Mouse (Mus musculus) forelimb bud, embryonic 11.5 days (tissue): ENCODE measurements around the gene Znrf1.
A peak's percentile ranks its signal among the peaks of the same experiment; 100 is the strongest.
"Not testable (repeated sequence)": the region's sequence is repeated elsewhere in the genome, so short reads cannot be mapped to it uniquely, and the experiment has no call there.

ENCODE experiments used
- DNase-seq: peaks from one replicate; pipeline ENCODE4 v3.0.0-alpha.2; 2012; ENCODE audit warnings: low read depth, low spot score

Znrf1 gene

DNA sequence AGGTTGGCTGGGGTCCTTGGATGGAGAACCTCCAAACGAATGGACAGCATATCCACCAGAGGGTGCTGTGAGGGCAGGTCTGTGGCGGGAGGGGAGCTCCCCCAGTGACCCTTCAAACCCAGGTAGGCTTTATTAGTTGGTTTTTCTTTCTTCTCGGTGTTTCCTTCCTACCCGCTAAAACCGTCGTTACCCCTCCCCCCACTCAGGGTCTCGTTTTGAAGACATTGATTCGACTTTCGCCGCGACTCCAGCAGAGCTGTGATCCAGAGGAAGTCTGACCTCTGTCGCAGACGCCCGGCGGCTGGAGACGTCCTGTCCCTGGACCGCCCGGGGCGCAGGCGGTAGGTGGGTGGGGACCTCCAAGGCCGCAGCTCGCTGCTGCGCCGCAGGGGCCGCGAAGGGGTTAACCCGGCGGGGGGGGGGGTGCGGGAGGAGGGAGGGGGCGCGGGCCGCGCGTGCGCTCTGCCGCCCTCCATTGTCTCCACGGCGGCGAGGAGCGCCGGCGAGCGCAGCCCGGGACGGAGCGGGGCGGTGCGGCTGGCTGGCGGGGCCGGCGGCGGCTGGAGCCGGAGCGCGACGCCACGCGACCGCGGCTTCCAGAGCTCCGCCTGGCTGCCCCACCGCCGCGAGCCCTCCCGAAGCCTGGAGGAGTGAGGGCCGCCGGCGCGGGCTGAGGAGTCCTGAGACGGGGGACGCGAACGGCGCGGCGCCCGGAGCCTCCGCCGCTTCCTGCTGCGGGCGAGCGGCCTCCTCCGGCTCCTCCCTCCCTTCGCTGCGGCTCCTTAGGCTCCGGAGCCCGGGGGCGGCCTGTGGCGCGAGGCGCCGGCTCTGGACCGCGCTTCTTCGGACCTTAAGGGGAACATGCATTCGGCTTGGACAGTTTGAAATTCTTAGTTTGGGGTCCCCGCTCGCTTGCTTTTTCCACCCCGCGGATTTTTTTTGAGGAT is at the start of gene Znrf1:
Gene Znrf1 (plus strand): TSS at position 67 of the 947 bp plus-strand sequence.
- DNase-seq, result peak; percentile 80

DNA sequence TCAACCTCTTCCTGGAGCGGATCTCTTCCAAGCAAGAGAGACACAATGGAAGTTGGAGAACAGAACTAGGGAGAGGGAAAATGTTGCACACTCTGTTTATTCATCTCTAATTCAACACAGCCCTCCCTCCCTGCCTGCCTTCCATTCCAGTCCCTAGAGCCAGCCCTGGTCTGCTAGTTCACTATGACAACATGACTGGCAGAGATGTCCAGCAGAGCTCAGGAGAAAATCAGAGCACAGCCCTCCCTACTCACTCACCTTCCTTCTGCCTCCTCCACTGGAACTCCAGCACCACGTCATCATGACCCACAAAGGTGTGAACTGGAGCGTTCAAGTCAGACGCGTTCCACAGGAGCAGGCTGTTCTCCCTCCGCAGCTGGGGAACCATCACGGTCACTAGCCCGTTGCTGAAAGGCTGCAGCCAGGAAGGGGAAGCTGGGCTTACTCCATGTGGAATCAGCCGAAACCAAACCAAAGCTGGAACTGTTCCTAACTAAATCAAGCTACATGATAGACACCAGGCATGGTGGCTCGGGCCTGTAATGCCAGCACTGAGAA is 45.8 kb upstream of the Znrf1 start:
- no peak for DNase-seq

DNA sequence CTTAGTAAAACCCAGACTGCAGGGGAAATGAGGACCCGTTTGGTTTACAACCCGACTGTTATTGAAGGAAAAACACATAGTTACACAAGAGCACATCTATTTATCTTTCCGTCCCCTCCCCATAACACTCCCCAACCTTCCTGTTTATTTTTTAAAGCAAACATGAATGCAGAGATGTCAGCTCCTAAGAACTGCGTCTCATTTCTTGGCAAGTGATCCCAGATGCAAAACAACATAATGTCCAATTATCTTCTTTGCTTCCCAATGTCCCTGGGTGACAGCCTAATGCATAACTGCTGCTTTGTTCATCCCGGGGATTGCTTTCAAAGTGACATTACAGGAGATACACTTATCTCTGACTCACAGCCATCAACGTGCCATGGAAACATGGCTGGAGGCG is 44.7 kb upstream of the Znrf1 start:
- no peak for DNase-seq

DNA sequence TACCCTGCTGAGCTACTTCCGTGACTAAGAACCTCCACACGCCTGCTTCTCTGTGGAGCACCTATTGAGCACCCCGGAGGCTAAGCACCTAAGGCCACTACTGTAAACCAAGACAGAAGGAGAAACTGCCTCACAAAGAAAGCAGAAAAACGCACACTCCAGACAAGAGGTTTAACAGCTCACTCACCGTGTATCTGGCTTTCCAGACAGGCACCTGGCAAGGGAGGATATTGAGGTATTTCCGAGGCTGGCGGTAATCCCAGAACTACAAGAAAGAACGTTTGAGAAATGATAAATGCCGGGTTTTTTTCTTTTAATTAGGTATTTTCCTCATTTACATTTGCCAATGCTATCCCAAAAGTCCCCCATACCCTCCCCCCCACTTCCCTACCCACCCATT is 43.4 kb upstream of the Znrf1 start:
- no peak for DNase-seq

DNA sequence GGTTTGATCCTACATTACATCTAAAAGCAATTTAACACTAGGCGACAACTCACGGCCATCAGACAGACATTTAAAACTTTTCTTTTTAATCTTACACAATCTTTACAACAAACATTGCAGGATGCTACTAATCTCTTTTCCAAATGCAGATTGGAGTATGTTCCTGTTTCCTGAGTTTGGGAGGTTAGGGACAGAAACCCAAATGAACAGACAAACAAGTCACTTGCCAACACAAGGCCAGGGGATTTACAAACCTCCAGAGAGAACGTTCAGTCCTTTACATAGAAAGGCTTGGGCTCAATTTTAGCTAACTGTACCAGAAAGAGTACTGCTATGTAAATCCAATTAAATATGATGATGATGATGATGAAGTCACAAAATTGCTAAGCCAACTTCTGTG is 42.7 kb upstream of the Znrf1 start:
- no peak for DNase-seq

DNA sequence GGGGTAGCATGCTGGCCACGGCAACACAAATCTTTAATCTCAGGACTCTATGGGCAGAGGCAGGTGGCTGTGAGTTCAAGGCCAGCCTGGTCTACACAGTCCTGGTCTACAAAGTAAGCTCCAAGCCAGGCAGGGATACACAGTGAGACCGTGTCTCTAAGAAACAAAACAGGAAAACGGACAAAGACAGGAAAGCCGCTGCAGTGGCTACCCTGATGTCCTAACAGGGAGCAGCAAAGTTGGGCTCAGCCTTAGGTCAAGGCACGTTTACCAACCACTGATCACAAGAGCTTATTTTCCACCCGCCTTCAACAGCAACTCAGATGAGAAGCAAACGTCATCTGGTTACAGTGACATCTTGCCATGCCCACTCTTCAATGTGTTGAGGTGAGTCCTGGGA is 39.6 kb upstream of the Znrf1 start:
- DNase-seq, result no peak

DNA sequence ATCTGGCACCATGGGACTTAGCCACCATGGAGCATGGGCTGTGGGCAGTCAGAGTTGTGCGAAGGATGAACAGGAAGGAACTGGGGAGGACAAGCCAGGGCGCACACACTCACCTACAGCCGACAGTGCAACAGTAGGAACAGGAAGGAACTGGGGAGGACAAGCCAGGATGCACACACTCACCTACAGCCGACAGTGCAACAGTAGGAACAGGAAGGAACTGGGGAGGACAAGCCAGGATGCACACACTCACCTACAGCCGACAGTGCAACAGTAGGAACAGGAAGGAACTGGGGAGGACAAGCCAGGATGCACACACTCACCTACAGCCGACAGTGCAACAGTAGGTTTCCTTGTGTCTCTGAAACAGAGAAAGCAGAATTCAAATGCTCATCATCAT is 37.6 kb upstream of the Znrf1 start:
- not testable (repeated sequence) for DNase-seq

DNA sequence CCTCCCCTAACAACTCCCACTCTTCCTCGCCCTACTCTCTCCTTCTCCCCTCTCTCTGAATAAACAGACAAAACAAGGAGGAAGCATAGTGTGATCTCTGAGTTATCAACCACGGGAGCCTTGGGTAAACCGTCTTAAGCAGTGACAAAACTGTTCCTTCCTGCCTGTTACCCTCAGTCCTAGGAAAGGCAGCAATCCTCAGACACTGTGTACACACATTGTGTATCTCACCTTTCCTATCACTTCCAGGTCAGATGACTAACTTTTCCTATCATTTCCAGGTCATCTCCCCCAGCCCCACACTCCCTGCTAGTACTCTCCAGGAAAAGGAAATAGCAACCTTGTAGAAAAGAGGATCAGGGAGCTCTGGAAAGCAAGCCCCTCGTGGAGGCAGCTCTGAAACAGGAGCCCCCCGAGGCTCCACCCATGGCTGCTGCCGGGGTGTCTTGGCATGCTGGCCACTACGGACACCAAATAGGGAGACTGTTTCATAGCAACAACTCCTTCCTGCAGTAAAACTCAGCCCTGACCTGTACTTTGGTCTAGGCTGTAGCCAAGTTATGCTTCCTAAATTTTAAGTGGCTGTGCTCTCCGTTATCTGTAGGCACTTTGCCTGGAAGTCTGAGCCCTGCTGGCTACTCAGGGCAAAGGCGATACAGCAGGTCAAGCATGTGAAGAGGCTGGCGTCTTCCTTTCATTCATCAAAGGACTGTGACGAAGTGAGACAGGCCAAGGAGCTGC is 34.0 kb upstream of the Znrf1 start:
- DNase-seq, result no peak

DNA sequence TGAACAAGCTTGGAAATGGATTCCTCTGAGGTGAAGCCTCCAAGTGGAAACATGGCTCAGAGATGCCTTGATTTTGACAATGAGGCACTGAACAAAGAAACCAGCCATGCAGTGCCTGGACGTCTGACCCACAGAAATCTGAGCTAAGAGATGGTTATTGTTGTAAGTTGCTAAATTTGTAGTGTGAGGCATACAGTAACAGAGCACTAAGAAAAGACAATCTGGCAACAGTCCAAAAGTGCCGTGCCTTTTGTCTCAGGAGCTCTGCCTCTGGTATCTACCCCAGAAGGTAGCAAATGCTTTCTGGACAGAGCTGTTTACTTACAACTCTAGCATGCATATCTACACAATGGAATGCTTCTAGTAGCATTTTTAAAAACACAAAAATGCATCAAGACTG is 27.3 kb upstream of the Znrf1 start:
- DNase-seq, result no peak

DNA sequence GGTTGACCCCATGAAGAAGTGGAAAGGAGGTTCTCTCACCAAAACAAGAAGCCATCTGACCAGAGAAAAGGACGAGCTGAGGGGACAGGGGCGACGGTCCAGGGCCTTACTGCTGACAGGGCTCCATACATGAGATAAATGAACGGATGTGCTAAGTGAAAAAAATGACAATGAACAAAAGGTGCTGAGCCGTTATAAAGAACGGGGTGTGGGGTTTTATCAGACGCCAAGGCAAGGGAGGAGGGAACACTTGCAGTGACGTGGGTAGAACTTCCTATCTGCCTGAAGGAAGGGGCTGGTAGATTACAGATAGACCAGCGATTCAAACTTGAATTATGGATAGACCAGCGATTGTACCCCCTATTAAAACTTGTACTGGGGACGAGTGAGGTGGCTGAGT is 26.6 kb upstream of the Znrf1 start:
- no peak for DNase-seq

DNA sequence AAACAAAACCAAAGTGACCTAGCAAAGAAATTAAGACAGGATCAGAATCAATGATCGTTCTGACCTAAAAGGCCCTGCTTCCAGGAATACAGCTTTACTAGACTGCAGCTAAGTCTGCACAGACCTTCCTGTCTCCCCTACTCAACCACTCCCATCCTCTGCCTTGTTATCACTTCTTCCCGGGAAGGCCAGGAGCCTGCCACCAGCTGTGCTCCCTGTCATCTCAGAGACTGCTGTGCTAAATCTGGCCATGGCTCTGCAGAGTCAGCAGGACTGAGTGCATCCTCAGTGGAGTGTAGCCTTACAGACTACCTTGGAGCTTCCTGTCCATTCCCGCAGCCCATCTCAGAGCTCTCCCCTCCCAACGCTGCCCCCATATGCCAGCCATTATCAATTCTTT is 25.5 kb upstream of the Znrf1 start:
- DNase-seq, result no peak

DNA sequence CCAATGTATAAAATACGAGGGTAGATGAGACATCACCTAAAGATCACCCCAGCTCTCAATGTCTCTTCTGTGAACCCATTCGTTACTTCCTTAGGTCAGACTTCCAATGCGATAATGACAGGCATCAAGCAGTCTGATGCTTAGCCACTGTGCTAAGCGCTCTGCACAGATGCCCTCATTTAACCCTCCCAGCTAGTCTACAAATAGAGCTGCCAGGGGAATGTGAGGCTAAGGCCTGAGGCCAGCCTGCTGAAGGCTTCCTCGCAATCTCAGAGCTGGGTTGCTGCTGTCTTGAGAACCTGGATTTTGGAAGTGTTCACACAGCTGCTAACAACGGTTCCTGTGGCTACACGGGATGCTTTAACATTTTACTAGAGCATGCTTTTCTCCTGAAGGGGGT is 23.0 kb upstream of the Znrf1 start:
- DNase-seq, result no peak

DNA sequence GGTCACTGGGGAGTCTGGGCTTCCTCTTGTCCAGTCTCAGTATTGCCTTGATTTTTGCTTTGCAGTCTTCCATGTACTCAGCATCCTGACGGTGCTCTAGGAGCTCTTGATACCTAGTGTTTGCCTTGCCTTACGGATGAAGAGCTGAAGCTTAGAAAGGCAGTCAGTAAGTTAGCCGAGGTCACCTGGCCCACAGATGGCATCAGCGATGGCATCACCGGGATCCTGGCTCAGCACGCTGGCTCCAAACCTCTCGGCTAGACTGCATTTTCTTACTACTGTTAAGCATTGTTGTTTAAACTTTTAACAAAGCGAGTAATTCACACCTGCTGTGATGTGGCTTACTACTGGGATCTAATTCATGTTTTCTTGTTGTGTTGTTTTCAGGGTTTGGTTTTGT is 22.5 kb upstream of the Znrf1 start:
- no peak for DNase-seq

DNA sequence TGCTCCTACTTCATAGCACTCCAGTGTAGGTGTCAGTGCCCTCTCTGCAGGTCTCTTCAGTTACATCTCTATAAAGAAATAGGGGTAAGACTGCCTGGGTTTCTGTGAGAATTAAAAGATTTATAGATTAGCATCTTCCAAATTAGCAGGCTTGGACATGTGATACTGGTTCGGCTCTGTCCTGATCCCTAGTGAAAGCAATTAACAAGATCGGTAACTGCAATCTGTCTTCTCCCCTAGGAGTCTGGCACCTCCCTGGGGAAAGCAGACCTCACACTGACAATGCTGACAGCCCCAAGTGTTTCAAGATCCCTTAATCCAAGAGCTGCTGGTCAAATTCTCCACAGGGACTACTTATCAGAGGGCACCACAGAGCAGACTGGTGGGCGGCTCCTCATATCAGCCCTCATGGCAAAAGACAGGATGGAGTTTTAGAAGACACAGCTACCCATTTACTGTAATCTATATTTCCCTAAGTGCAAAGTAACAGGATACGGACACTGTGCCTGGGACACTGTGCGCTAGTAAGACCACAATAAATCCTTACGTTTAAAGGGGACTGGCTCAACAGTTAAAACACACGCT is 19.4 kb upstream of the Znrf1 start:
- DNase-seq, result no peak

DNA sequence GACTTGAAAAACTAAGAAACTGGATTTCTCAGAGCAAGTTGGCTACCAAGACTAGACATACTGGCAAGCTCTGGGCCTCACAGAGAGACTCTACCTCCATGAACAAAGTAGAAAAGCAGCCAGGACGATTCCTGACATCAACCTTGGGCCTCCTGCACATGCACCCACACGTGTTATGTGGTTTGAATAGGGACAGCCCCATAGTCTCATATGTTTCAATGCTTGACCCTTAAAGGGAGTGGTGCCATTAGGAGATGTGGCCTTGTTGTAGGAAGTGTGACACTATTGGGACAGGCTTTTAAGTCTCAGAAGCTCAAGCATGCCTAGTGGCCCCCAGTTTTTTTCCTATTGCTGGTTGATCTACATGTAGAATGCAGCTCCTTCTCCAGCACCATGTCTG is 18.4 kb upstream of the Znrf1 start:
- no peak for DNase-seq

DNA sequence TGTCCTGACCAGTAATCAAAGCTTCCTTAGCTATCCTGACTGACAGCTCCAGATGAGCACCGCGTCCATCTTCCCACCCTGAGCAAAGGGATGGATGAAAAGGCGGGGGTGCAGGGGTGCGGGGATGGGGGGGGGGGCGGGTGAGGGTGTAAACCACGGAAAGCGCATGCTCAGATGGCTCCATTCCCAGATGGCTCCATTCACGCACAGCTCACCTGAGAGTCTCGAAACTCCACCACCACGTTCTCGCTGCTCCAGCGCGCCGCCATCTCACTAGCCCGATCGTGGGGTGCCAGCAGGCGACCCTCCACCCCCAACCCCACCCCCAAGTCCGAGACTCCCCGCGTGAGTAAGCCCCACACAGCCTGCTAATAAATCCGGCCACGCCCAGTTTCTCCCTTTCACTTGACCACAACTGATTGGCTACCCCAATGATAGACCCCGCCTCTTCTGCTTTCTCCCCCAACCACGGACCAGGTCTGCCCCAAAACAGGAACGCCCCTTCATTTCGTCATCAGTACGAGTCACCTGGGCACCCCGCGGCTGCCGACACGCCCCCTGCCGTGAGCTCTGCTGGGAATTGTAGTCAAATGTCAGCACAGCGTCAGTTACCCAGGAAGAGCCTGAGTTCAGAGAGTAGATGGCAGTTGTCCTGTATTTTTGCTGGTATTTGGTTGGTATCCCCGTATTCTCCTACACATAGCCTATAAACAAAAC is 14.0 kb upstream of the Znrf1 start, which contains the start of gene Wdr59:
Gene Wdr59 (minus strand): TSS at position 380 of the 717 bp plus-strand sequence.
- peak; percentile 98 for DNase-seq

DNA sequence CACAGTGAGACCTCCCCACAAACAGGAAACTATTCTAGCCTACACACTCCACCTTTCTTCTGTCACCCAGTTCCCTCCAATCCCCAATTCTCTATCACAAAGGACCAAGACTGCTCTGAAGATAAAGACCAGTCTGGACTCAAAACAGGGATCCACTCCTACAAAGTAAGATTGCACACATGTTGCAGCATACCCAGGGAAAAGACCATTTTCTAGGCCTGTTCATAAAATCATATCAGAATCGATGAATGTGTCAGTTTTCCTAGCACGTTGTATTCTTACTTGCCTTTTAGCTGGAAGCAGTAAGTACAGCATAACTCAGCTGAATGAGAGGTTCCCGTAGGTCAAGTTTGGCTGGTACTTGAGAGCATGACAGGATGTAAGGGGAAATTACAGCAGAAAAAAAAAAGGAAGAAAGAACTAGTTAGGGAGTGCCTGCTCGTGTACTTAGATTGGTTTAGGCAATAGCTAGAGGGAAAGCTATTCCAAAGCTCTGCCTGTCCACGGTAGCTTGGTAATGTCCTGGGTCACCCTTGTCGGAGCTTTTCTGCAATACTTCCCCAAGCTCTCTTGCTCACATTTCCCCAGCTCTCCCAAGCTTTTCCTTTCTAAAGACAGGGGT is 9.4 kb upstream of the Znrf1 start:
- no peak for DNase-seq

DNA sequence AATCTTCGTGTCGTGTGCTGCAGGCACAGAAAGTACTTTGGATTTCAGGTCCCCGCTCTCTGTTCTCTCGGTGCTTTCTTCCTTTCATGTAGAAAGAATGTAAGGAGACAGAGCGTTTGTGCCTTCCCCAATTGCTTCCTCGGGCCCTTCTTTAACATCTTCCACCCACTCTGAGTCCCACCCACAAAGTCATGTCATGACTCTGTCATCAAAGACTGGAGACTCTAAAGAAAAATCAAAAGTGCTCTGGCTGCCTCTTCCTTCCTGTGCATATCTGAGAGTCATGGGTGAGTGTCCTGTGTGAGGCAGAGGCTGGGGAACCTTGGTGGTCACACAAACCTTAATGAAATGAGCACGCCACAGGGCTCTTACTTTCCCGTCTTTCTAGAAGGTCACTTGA is 8.7 kb upstream of the Znrf1 start:
- no peak for DNase-seq

DNA sequence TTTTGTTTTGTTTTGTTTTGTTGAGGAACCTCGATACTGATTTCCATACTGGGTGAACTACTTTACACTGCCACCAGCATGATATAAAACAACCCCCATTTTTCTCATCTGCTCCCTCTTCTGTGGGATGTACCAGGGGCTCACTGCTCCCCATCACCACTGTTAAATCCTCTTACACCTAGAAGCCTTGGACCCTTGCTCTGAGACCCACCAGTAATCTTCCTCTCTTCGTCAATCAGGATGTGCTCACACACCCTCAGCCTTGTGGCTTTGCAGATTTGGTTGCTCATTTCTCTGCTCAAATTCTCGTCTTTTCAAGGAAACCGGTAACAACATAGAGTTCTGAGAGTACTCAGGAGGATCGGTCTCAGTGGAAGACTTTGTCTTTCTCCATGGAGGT is 7.8 kb upstream of the Znrf1 start:
- DNase-seq, result no peak

DNA sequence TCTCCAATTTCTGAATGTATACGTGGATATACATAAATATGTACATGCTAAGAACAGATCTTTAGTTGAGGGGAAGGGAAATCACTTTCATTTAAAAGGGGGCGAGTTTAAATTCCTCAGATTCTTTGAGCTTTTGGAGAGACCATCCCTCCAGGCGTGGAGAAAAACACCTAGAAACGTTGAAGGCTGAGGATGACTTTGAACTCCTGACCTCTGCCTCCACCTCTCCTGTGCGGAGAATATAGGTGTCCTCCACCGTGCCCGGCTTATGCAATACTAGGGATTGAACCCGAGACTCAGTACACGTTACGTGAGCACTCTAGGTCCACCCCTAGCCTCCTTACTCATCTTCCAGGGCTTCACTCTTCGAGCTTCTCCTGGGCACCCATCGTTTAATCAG is 4.7 kb upstream of the Znrf1 start:
- DNase-seq, result no peak

DNA sequence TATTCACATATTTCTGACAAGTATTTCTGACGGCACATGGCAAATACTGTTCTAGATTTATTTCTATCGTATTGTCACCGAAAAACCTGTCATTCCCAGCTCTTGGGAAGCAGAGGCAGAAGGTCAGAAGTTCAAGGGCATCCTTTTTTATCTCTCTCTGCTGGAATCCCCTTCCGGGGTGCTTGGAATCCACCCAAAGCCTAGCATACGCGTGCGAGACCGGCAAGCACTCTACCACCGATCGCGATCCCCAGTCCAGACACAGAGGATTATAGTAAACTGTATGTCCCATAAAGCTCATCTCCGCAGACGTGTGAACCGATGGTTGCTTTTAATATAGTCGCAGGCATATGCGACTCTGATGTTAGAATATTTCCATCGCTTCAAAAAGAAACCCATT is 4.3 kb upstream of the Znrf1 start:
- DNase-seq, result no peak
